Mouse (Mus musculus): ENCODE measurements around the gene Nrde2. TPM values are rescaled to one million over a fixed set of nuclear protein-coding genes. Genes with fewer than 3 reads are reported as not detected.

The Nrde2 gene
- 9.0 and 11.1 TPM in 2 replicates for polyA plus RNA-seq (2014; fragmentation: Nextera tagmentation; extraction: Ambion mirVana)

GRCm38 (mm10) chr12:100159261-100159975 is at the start of gene Nrde2:
Gene Nrde2, minus strand, starts transcription at chr12:100159653.
- ATAC-seq (ENCODE audit: low FRiP score) (peak; percentile 99), DNase-seq (ENCODE audit: low spot score) (peak; percentile 91)
- under 1% methylated on average over 26 of the region's 26 CpGs for WGBS
- peak within 1 kb of the TSS; percentile 72 for H3K9ac ChIP-seq (ENCODE audit: low read depth, low read length)
- peak within 1 kb of the TSS; percentile 1; the same call in 1 of the 2 replicates for H3K27ac ChIP-seq (ENCODE audit: low read depth, low read length)
- no peaks in the 10 kb centered on the region for H3K27me3 ChIP-seq (ENCODE audit: control insufficient read depth, insufficient read depth, low read length)
- H3K36me3 ChIP-seq (ENCODE audit: control insufficient read depth, insufficient read depth, low read length): no peaks in the 10 kb centered on the region
- H3K4me2 ChIP-seq (replicated peaks; ENCODE audit: low read depth, low read length): peak within 1 kb of the TSS; percentile 59
- H3K9me3 ChIP-seq (ENCODE audit: control insufficient read depth, low read length): no peaks in the 10 kb centered on the region
- H3K4me1 ChIP-seq (replicated peaks; ENCODE audit: control insufficient read depth, insufficient read depth, low read length): no peaks in the 10 kb centered on the region
- peak within 1 kb of the TSS; percentile 48 for H3K4me3 ChIP-seq (ENCODE audit: low read depth, low read length)

GRCm38 (mm10) chr12:100206926-100207325 is 47.5 kb upstream of the Nrde2 start:
- no peaks in the 10 kb centered on the region for H3K9me3 ChIP-seq (ENCODE audit: control insufficient read depth, low read length)
- peaks cover 15% of the 10 kb centered on the region for H3K36me3 ChIP-seq (ENCODE audit: control insufficient read depth, insufficient read depth, low read length)
- no peak overlapping the region for H3K4me2 ChIP-seq (replicated peaks; ENCODE audit: low read depth, low read length)
- no peaks in the 10 kb centered on the region for H3K27me3 ChIP-seq (ENCODE audit: control insufficient read depth, insufficient read depth, low read length)
- no peak overlapping the region for H3K4me3 ChIP-seq (ENCODE audit: low read depth, low read length)
- WGBS: 89% methylated on average over 5 of the region's 5 CpGs
- no peak overlapping the region for H3K9ac ChIP-seq (ENCODE audit: low read depth, low read length)
- no peak overlapping the region for H3K27ac ChIP-seq (ENCODE audit: low read depth, low read length)
- no peak for DNase-seq (ENCODE audit: low spot score)
- ATAC-seq (ENCODE audit: low FRiP score): no peak
- H3K4me1 ChIP-seq (replicated peaks; ENCODE audit: control insufficient read depth, insufficient read depth, low read length): 0 out of 2 replicates have a peak, but pooled peaks cover 5% of the 10 kb centered on the region

GRCm38 (mm10) chr12:100206521-100206920 is 47.1 kb upstream of the Nrde2 start:
- Histone ChIP-seq H3K9me3 (ENCODE audit: control insufficient read depth, low read length) (no peaks in the 10 kb centered on the region), H3K9ac (ENCODE audit: low read depth, low read length) (no peak overlapping the region), H3K4me3 (ENCODE audit: low read depth, low read length) (no peak overlapping the region), H3K36me3 (ENCODE audit: control insufficient read depth, insufficient read depth, low read length) (peaks cover 15% of the 10 kb centered on the region), H3K27me3 (ENCODE audit: control insufficient read depth, insufficient read depth, low read length) (no peaks in the 10 kb centered on the region), H3K4me1 (replicated peaks; ENCODE audit: control insufficient read depth, insufficient read depth, low read length) (0 out of 2 replicates have a peak, but pooled peaks cover 5% of the 10 kb centered on the region), H3K27ac (ENCODE audit: low read depth, low read length) (no peak overlapping the region), H3K4me2 (replicated peaks; ENCODE audit: low read depth, low read length) (no peak overlapping the region)
- ATAC-seq (ENCODE audit: low FRiP score): no peak
- no peak for DNase-seq (ENCODE audit: low spot score)
- WGBS: 92% methylated on average over 3 of the region's 3 CpGs

- 0 out of 2 replicates have a peak, but pooled peaks cover 5% of the 10 kb centered on the region for H3K4me1 ChIP-seq (replicated peaks; ENCODE audit: control insufficient read depth, insufficient read depth, low read length)
- ATAC-seq (ENCODE audit: low FRiP score) (no peak), DNase-seq (ENCODE audit: low spot score) (no peak)
- H3K4me3 ChIP-seq (ENCODE audit: low read depth, low read length): no peak overlapping the region
- no peak overlapping the region for H3K9ac ChIP-seq (ENCODE audit: low read depth, low read length)
- H3K27ac ChIP-seq (ENCODE audit: low read depth, low read length): no peak overlapping the region
- no peaks in the 10 kb centered on the region for H3K27me3 ChIP-seq (ENCODE audit: control insufficient read depth, insufficient read depth, low read length)
- peaks cover 15% of the 10 kb centered on the region for H3K36me3 ChIP-seq (ENCODE audit: control insufficient read depth, insufficient read depth, low read length)
- WGBS: 90% methylated on average over 8 of the region's 8 CpGs
- H3K9me3 ChIP-seq (ENCODE audit: control insufficient read depth, low read length): no peaks in the 10 kb centered on the region
- no peak overlapping the region for H3K4me2 ChIP-seq (replicated peaks; ENCODE audit: low read depth, low read length)
Observed at GRCm38 (mm10) chr12:100205156-100205555, 45.7 kb upstream of the Nrde2 start.

- no peaks in the 10 kb centered on the region for H3K9me3 ChIP-seq (ENCODE audit: control insufficient read depth, low read length)
- peaks cover 7% of the 10 kb centered on the region; the same call in 1 of the 2 replicates for H3K4me1 ChIP-seq (replicated peaks; ENCODE audit: control insufficient read depth, insufficient read depth, low read length)
- H3K9ac ChIP-seq (ENCODE audit: low read depth, low read length): no peak overlapping the region
- no peaks in the 10 kb centered on the region for H3K27me3 ChIP-seq (ENCODE audit: control insufficient read depth, insufficient read depth, low read length)
- DNase-seq (ENCODE audit: low spot score) (no peak), ATAC-seq (ENCODE audit: low FRiP score) (no peak)
- WGBS: 63% methylated on average over 3 of the region's 3 CpGs
- no peak overlapping the region for H3K4me3 ChIP-seq (ENCODE audit: low read depth, low read length)
- no peak overlapping the region for H3K4me2 ChIP-seq (replicated peaks; ENCODE audit: low read depth, low read length)
- H3K36me3 ChIP-seq (ENCODE audit: control insufficient read depth, insufficient read depth, low read length): peaks cover 15% of the 10 kb centered on the region
- no peak overlapping the region for H3K27ac ChIP-seq (ENCODE audit: low read depth, low read length)
Observed at GRCm38 (mm10) chr12:100203759-100204158, 44.3 kb upstream of the Nrde2 start.

- peak overlapping the region; percentile 100 for H3K4me3 ChIP-seq (ENCODE audit: low read depth, low read length)
- ATAC-seq (ENCODE audit: low FRiP score): peak; percentile 44
- WGBS: 2% methylated on average over 13 of the region's 13 CpGs
Observed at GRCm38 (mm10) chr12:100201838-100202237, 42.4 kb upstream of the Nrde2 start.

GRCm38 (mm10) chr12:100201363-100201711 is 41.9 kb upstream of the Nrde2 start:
- no peak for ATAC-seq (ENCODE audit: low FRiP score)
- 52% methylated on average over 4 of the region's 4 CpGs for WGBS
- H3K9ac ChIP-seq (ENCODE audit: low read depth, low read length): peak overlapping the region; percentile 95; the same call in 1 of the 2 replicates

More at GRCm38 (mm10) chr12:100201838-100202237, 42.4 kb upstream of the Nrde2 start:
- Histone ChIP-seq H3K9me3 (ENCODE audit: control insufficient read depth, low read length) (no peaks in the 10 kb centered on the region), H3K4me1 (replicated peaks; ENCODE audit: control insufficient read depth, insufficient read depth, low read length) (peaks cover 7% of the 10 kb centered on the region; the same call in 1 of the 2 replicates), H3K9ac (ENCODE audit: low read depth, low read length) (no peak overlapping the region), H3K27ac (ENCODE audit: low read depth, low read length) (no peak overlapping the region), H3K4me2 (replicated peaks; ENCODE audit: low read depth, low read length) (peak overlapping the region; percentile 87), H3K36me3 (ENCODE audit: control insufficient read depth, insufficient read depth, low read length) (peaks cover 6% of the 10 kb centered on the region; the same call in 1 of the 2 replicates), H3K27me3 (ENCODE audit: control insufficient read depth, insufficient read depth, low read length) (no peaks in the 10 kb centered on the region)
- DNase-seq (ENCODE audit: low spot score): peak; percentile 98

GRCm38 (mm10) chr12:100200645-100201362 is 41.4 kb upstream of the Nrde2 start:
- peak; percentile 13; the same call in 1 of the 2 replicates for ATAC-seq (ENCODE audit: low FRiP score)
- peaks cover 7% of the 10 kb centered on the region; the same call in 1 of the 2 replicates for H3K4me1 ChIP-seq (replicated peaks; ENCODE audit: control insufficient read depth, insufficient read depth, low read length)
- H3K36me3 ChIP-seq (ENCODE audit: control insufficient read depth, insufficient read depth, low read length): peaks cover 6% of the 10 kb centered on the region; the same call in 1 of the 2 replicates
- peak overlapping the region; percentile 95 for H3K9ac ChIP-seq (ENCODE audit: low read depth, low read length)
- H3K9me3 ChIP-seq (ENCODE audit: control insufficient read depth, low read length): no peaks in the 10 kb centered on the region
- no peaks in the 10 kb centered on the region for H3K27me3 ChIP-seq (ENCODE audit: control insufficient read depth, insufficient read depth, low read length)
- 7% methylated on average over 29 of the region's 29 CpGs for WGBS
- H3K4me3 ChIP-seq (ENCODE audit: low read depth, low read length): peak overlapping the region; percentile 100
- peak overlapping the region; percentile 79 for H3K27ac ChIP-seq (ENCODE audit: low read depth, low read length)
- peak overlapping the region; percentile 87 for H3K4me2 ChIP-seq (replicated peaks; ENCODE audit: low read depth, low read length)
- DNase-seq (ENCODE audit: low spot score): peak; percentile 63

More at GRCm38 (mm10) chr12:100201363-100201711, 41.9 kb upstream of the Nrde2 start:
- no peak for DNase-seq (ENCODE audit: low spot score)
- no peaks in the 10 kb centered on the region for H3K9me3 ChIP-seq (ENCODE audit: control insufficient read depth, low read length)
- peaks cover 7% of the 10 kb centered on the region; the same call in 1 of the 2 replicates for H3K4me1 ChIP-seq (replicated peaks; ENCODE audit: control insufficient read depth, insufficient read depth, low read length)
- H3K4me2 ChIP-seq (replicated peaks; ENCODE audit: low read depth, low read length): peak overlapping the region; percentile 87
- H3K4me3 ChIP-seq (ENCODE audit: low read depth, low read length): peak overlapping the region; percentile 100
- H3K27me3 ChIP-seq (ENCODE audit: control insufficient read depth, insufficient read depth, low read length): no peaks in the 10 kb centered on the region
- H3K27ac ChIP-seq (ENCODE audit: low read depth, low read length): no peak overlapping the region
- peaks cover 6% of the 10 kb centered on the region; the same call in 1 of the 2 replicates for H3K36me3 ChIP-seq (ENCODE audit: control insufficient read depth, insufficient read depth, low read length)

All from hindbrain, embryonic 11.5 days (tissue).